Mouse (Mus musculus): ENCODE results near the gene Spats2. TPM values are rescaled to one million over a fixed set of nuclear protein-coding genes. Genes with fewer than 3 reads are reported as not detected.

Spats2 gene
- polyA plus RNA-seq, 1 experiment: 25.4 TPM

DNA sequence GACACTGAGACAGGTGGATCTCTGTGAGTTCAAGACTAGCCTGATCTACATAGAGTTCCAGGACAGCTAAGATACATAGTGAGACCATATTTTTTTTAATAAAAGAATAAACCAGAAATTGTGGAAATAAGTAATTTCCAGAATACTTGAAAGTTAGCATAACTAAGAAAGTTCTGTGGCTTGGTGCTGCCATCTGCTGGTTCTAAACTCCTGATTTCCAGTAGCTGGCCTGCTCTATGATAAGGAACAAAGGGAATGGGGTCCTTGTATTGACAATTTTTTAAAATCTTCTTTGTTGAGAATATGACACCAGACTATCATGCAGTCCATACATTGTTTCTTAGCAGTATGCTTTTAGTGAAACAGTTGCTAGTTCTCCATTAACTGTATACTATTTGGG, 73.0 kb downstream of the Spats2 start:
- Histone ChIP-seq H3K27me3 (ENCODE audit: control insufficient read depth, insufficient read depth, insufficient read length) (no peaks in the 10 kb centered on the region), H3K79me2 (ENCODE audit: control insufficient read depth, insufficient read depth) (no peaks in the 10 kb centered on the region), H3K36me3 (ENCODE audit: control insufficient read depth, insufficient read depth) (peaks cover 11% of the 10 kb centered on the region), H3K4me3 (ENCODE audit: insufficient read depth, poor library complexity, severe bottlenecking) (no peak overlapping the region), H3ac (ENCODE audit: control insufficient read depth, insufficient read length, low read depth) (no peak overlapping the region), H3K79me3 (ENCODE audit: low read depth) (no peaks in the 10 kb centered on the region)
- TF ChIP-seq MYOD1 (IDR thresholded peaks at IDR 0.05; ENCODE audit: control insufficient read depth, insufficient read length, low read depth) (no peak), MAX (IDR thresholded peaks at IDR 0.05) (no peak), CEBPB (IDR thresholded peaks at IDR 0.05; ENCODE audit: low read depth) (no peak), MYOG (IDR thresholded peaks at IDR 0.05; ENCODE audit: control insufficient read depth, extremely low read depth, insufficient read length) (no peak), FOSL1 (IDR thresholded peaks at IDR 0.05; ENCODE audit: insufficient read depth, low read length, poor library complexity, severe bottlenecking) (no peak), USF1 (IDR thresholded peaks at IDR 0.05; ENCODE audit: low read depth) (no peak), CTCF (IDR thresholded peaks at IDR 0.05; ENCODE audit: control insufficient read depth, insufficient read depth, insufficient read length) (no peak)

DNA sequence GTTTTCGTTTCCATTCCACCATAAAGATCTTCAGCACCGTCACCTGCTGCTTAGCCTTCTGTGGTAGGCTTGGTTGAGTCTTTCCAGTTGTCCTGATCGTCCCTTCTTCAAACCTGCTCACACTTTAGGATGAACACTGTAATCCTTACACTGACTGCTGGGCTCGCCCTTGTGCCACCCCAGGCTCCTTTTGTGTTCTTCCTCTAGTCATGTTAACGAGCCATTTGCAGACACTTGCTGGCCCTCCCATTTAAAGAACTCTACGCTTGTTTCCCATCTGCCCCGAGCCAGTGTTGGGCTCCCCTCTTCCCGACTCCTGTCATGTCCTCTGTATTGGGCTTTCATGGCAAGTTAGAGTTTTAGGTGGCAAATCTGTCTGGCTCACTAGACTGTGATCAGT, 80.2 kb downstream of the Spats2 start:
- H3ac ChIP-seq (ENCODE audit: control insufficient read depth, insufficient read length, low read depth): no peak overlapping the region
- no peaks in the 10 kb centered on the region for H3K79me2 ChIP-seq (ENCODE audit: control insufficient read depth, insufficient read depth)
- H3K27me3 ChIP-seq (ENCODE audit: control insufficient read depth, insufficient read depth, insufficient read length): no peaks in the 10 kb centered on the region
- no peaks in the 10 kb centered on the region for H3K79me3 ChIP-seq (ENCODE audit: low read depth)
- H3K4me3 ChIP-seq (ENCODE audit: insufficient read depth, poor library complexity, severe bottlenecking): no peak overlapping the region
- H3K36me3 ChIP-seq (ENCODE audit: control insufficient read depth, insufficient read depth): peaks cover 51% of the 10 kb centered on the region
- no peak for TF ChIP-seq MYOG (IDR thresholded peaks at IDR 0.05; ENCODE audit: control insufficient read depth, extremely low read depth, insufficient read length)
- no peak for TF ChIP-seq USF1 (IDR thresholded peaks at IDR 0.05; ENCODE audit: low read depth)

DNA sequence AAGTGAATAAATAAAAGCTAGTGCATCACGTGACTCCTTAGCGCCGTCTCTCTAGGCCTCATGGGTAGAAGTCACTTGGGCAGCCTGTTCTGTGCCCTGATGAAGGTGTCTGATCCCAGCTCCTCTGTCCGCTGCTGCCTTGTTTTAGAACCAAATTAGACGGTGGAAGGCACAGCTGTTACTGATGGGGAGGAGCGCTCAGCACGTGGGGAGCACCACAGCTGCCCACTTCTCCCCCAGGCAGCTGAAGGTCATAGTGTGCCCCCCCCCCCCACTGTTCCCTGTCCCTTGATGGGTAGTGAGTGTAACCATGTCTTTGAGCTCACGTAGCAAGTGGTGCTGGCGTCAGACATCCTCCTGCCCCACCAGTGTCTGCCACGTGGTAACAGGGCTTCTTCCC, 87.5 kb downstream of the Spats2 start:
- no peaks in the 10 kb centered on the region for H3K79me3 ChIP-seq (ENCODE audit: low read depth)
- H3K27me3 ChIP-seq (ENCODE audit: control insufficient read depth, insufficient read depth, insufficient read length): no peaks in the 10 kb centered on the region
- no peak for TF ChIP-seq FOSL1 (IDR thresholded peaks at IDR 0.05; ENCODE audit: insufficient read depth, low read length, poor library complexity, severe bottlenecking)
- no peak for TF ChIP-seq CTCF (IDR thresholded peaks at IDR 0.05; ENCODE audit: control insufficient read depth, insufficient read depth, insufficient read length)
- TF ChIP-seq CEBPB (IDR thresholded peaks at IDR 0.05; ENCODE audit: low read depth): no peak
- TF ChIP-seq MAX (IDR thresholded peaks at IDR 0.05): no peak
- no peak for TF ChIP-seq MYOD1 (IDR thresholded peaks at IDR 0.05; ENCODE audit: control insufficient read depth, insufficient read length, low read depth)
- no peak for TF ChIP-seq MYOG (IDR thresholded peaks at IDR 0.05; ENCODE audit: control insufficient read depth, extremely low read depth, insufficient read length)
- no peak for TF ChIP-seq USF1 (IDR thresholded peaks at IDR 0.05; ENCODE audit: low read depth)
- H3K4me3 ChIP-seq (ENCODE audit: insufficient read depth, poor library complexity, severe bottlenecking): no peak overlapping the region
- peaks cover 55% of the 10 kb centered on the region for H3K36me3 ChIP-seq (ENCODE audit: control insufficient read depth, insufficient read depth)
- no peaks in the 10 kb centered on the region for H3K79me2 ChIP-seq (ENCODE audit: control insufficient read depth, insufficient read depth)
- no peak overlapping the region for H3ac ChIP-seq (ENCODE audit: control insufficient read depth, insufficient read length, low read depth)

DNA sequence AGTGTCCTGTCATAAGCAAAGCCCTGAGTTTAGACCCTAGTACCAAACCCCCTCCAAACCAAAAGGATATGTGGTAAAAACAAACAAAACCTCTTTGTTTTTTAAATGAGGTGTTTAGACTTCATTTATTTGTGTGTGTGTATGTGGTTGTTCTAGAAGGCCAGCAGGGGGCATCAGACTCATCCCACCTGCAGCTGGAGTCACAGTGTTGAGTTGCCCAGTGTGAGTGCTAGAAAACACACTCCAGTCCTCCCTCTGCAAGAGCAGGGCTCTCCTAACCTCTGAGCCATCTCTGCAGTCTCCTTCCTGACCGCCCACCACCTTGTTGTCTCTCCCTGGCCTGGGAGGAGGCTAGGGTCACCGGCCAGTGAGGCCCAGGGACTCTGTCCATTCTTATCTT, 89.2 kb downstream of the Spats2 start:
- TF ChIP-seq CEBPB (IDR thresholded peaks at IDR 0.05; ENCODE audit: low read depth): no peak
- no peak overlapping the region for H3ac ChIP-seq (ENCODE audit: control insufficient read depth, insufficient read length, low read depth)
- no peak overlapping the region for H3K4me3 ChIP-seq (ENCODE audit: insufficient read depth, poor library complexity, severe bottlenecking)
- H3K27me3 ChIP-seq (ENCODE audit: control insufficient read depth, insufficient read depth, insufficient read length): peaks cover 6% of the 10 kb centered on the region
- peaks cover 40% of the 10 kb centered on the region for H3K36me3 ChIP-seq (ENCODE audit: control insufficient read depth, insufficient read depth)
- H3K79me3 ChIP-seq (ENCODE audit: low read depth): no peaks in the 10 kb centered on the region
- H3K79me2 ChIP-seq (ENCODE audit: control insufficient read depth, insufficient read depth): no peaks in the 10 kb centered on the region

DNA sequence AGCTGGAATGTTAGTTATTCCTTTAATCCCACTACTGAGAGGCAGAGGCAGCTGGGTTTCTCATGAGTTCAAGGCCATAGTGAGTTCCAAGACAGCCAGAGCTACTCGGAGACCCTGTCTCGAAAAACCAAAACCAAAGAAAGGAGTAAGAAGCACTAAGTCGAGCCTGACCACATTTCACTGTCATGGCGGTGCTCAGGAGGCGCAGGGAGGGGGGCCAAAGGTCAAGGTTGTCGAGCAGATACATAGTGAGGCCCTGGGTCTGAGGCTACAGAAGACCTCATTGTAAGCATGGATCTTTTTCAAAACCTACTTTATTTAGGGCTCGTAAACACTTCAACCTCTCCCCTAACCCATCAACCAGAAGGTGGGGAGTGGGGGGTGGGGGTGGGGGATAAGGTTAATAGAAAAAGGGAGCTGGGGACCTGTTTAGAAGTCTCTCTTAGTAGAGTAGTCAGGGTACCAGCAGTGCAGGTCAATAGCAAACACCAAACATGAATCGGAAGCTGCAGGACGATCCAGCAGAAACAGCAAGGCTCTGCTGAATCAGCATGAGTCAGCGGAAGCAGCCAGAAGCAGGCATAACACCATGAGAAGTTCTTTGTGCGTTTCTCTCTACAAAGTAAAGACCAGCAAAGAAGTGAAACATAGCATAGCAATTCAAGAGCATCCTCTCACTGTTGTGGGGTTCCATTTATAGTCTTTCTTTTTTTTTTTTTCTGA, 90.2 kb downstream of the Spats2 start:
- no peak for TF ChIP-seq CTCF (IDR thresholded peaks at IDR 0.05; ENCODE audit: control insufficient read depth, insufficient read depth, insufficient read length)
- no peak for TF ChIP-seq USF1 (IDR thresholded peaks at IDR 0.05; ENCODE audit: low read depth)
- H3K79me3 ChIP-seq (ENCODE audit: low read depth): no peaks in the 10 kb centered on the region

DNA sequence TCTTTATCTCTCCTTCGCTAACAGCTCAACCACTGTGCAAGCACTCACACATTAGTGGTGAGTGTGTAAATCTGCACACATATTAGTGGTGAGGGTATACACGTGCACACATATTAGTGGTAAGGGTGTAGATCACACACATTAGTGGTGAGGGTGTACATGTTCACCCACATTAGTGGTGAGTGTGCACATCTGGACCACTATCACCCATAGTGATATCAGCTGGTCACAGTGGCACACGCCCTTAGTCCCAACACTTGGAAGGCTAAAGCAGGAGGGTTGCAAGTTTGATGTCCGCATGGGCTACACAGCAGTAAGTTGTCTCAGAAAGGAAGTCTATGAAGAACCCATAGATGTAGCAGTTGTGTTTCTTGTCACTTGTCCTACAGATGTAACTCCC, 91.9 kb downstream of the Spats2 start:
- H3K36me3 ChIP-seq (ENCODE audit: control insufficient read depth, insufficient read depth): peaks cover 15% of the 10 kb centered on the region
- no peak overlapping the region for H3ac ChIP-seq (ENCODE audit: control insufficient read depth, insufficient read length, low read depth)
- H3K79me3 ChIP-seq (ENCODE audit: low read depth): no peaks in the 10 kb centered on the region
- no peaks in the 10 kb centered on the region for H3K79me2 ChIP-seq (ENCODE audit: control insufficient read depth, insufficient read depth)
- TF ChIP-seq USF1 (IDR thresholded peaks at IDR 0.05; ENCODE audit: low read depth): no peak
- H3K27me3 ChIP-seq (ENCODE audit: control insufficient read depth, insufficient read depth, insufficient read length): peaks cover 27% of the 10 kb centered on the region
- H3K4me3 ChIP-seq (ENCODE audit: insufficient read depth, poor library complexity, severe bottlenecking): no peak overlapping the region

More for the DNA sequence above, 90.2 kb downstream of the Spats2 start:
- Histone ChIP-seq H3K4me3 (ENCODE audit: insufficient read depth, poor library complexity, severe bottlenecking) (no peak overlapping the region), H3K36me3 (ENCODE audit: control insufficient read depth, insufficient read depth) (peaks cover 32% of the 10 kb centered on the region), H3ac (ENCODE audit: control insufficient read depth, insufficient read length, low read depth) (no peak overlapping the region), H3K79me2 (ENCODE audit: control insufficient read depth, insufficient read depth) (no peaks in the 10 kb centered on the region), H3K27me3 (ENCODE audit: control insufficient read depth, insufficient read depth, insufficient read length) (peaks cover 10% of the 10 kb centered on the region)

All from C2C12 (cell line).